Mouse (Mus musculus): Measurements from ENCODE around the gene Ldb1.

Ldb1 gene

GRCm38 (mm10) chr19:46044993-46045695 lies at the start of gene Ldb1:
Gene Ldb1, minus strand, starts transcription at chr19:46045214.
- DNase-seq, result peak; percentile 90 to 91

GRCm38 (mm10) chr19:46094144-46094543 lies 49.1 kb upstream of the Ldb1 start:
- no peak for DNase-seq

- DNase-seq, result no peak
Observed at GRCm38 (mm10) chr19:46091641-46092040, 46.6 kb upstream of the Ldb1 start.

GRCm38 (mm10) chr19:46087871-46088270 lies 42.9 kb upstream of the Ldb1 start:
- DNase-seq, result peak; percentile 28 to 42

DNA sequence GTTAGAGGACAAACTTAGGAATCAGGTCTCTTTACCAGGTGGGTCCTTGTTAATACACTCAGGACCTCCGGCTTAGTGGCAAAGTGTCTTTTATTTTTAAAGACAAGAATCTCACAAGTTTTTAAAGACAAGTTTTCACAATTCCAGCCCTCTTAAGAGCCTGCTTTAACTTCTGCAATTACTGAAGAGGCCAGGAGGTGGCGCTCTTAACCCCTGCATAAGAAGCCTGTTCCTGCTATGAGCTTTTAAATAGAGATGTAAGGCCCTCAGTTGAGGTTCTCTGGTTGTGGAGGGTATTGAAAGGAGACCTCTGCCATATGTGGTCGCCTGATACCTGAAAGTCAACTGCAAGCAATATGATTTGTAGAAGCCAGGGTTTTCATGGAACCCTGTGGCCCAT lies 41.3 kb upstream of the Ldb1 start:
- DNase-seq, result peak; percentile 45 to 68

GRCm38 (mm10) chr19:46085185-46085584 lies 40.2 kb upstream of the Ldb1 start:
- no peak for DNase-seq

DNA sequence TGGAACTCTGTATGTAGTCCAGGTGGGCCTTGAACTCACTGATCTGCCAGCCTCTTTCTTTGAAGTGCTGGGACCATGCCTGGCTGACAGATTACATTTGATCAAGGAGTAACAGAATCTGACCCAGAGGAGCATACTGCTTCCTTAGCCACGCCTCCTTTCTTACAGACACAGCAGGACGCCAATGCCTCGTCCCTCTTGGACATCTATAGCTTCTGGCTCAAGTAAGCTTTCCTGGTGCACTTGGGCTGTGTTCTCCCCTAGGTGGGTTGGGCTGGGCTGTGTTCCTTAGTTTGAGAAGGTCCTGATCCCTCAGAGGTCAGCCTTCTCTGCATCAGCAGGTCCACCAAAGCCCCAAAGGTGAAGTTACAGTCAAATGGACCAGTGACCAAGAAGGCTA lies 33.5 kb upstream of the Ldb1 start:
- no peak for DNase-seq

GRCm38 (mm10) chr19:46075616-46076607 lies 30.9 kb upstream of the Ldb1 start, which contains the start of gene Nolc1:
Gene Nolc1, plus strand, starts transcription at chr19:46075863.
- DNase-seq, result peak; percentile 98 to 99

- no peak for DNase-seq
Observed at GRCm38 (mm10) chr19:46074266-46074665, 29.3 kb upstream of the Ldb1 start.

GRCm38 (mm10) chr19:46073285-46073684 lies 28.3 kb upstream of the Ldb1 start:
- no peak for DNase-seq

DNA sequence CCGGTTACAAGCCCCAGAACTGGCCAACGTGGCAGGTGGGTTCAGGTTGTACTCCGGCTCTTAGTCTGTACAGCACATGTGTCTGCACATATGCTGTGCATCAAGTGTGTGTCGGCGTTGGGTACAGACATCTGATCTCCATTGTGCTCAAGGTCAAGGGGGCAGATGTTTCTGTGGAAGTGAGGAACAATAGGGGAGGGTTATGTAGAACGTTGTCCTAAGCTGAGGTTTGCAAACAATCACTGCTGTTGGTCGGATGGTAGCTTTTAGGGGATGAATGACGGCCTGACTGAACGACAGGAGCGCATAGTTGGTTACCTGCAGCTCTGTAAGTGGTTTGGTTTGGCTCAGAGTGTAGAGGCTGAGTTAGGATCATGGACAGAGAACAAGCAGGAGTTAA lies 23.0 kb upstream of the Ldb1 start:
- DNase-seq, result no peak

GRCm38 (mm10) chr19:46060845-46061244 lies 15.8 kb upstream of the Ldb1 start:
- no peak for DNase-seq

DNA sequence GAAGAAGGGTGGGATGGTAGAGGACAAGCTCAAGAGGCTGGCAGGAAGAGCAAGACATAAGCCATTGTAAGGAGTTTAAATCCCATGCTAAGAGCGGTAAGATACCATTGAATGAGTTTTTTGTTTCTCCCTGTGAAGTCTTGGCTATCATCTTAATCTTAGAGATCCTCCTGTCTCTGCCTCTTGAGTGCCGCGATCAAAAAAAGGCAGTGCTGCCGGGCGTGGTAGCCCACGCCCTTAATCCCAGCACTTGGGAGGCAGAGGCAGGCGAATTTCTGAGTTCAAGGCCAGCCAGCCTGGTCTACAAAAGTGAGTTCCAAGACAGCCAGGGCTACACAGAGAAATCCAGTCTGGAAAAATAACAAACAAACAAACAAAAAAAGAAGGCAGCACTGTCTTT lies 13.5 kb upstream of the Ldb1 start:
- DNase-seq, result no peak

DNA sequence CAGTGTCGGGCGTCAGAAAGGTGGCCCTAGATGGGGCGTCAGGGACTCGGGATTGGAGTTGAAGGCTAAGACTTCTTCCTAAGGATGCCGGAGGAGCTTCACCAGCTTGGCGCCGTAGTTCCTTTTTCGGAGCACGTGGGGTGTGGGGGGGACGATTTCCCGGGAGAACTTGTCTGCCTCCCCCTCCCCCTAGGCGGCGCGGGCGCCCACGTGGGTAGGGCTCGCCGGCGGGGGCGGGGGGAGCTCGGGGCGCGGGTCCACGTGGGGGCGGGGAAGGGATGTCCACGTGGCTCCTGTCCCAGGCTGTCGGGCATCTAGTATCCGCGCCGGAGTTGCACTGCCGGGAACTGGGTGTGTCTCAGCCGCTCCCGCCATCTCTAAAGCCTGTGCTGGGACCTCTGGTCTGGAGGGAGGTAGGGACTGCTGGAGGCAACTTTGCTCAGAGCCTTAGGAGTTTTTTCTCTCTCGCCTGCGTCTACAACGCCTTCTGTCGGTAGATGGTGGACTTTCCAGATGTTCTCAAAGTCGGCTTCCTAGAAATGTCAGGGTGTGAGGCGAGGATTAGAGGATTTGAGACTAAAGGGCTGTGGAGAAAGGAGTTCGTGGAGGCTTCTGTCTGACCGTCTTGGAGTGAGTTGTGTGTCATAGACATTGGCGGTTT lies 12.1 kb upstream of the Ldb1 start:
- peak; percentile 62 to 70 for DNase-seq

GRCm38 (mm10) chr19:46056388-46056946 lies 11.5 kb upstream of the Ldb1 start:
- DNase-seq, result peak; percentile 91 to 96

DNA sequence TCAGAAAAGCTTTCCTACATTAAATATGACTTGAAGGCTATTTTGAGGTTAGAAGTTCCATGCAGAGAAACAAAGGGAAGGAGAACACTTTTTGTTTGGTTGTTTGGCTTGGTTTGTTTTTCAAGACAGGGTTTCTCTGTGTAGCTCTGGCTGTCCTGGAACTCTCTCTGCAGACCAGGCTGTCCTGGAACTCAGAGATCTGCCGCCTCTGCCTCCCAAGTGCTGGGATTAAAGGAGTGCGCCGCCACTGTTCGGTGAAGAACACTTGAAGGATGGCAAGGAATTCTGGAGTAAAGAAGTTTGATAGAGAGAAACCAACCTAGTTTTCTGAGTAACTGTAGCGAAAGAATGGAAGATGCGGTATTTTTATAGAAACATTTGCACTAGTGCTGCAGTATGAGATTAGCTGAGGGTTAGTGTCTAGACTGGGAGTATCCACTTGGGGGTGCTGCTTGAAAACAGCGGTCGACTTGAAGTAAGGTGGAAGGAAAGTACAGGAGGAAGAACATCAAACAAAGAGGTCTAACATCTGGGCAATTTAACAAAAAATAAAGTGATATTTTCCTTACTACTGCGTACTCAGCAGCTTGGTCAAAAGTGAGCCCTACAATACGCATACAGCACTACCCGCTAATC lies 10.9 kb upstream of the Ldb1 start:
- no peak for DNase-seq

GRCm38 (mm10) chr19:46050462-46050861 lies 5.4 kb upstream of the Ldb1 start:
- DNase-seq, result no peak

DNA sequence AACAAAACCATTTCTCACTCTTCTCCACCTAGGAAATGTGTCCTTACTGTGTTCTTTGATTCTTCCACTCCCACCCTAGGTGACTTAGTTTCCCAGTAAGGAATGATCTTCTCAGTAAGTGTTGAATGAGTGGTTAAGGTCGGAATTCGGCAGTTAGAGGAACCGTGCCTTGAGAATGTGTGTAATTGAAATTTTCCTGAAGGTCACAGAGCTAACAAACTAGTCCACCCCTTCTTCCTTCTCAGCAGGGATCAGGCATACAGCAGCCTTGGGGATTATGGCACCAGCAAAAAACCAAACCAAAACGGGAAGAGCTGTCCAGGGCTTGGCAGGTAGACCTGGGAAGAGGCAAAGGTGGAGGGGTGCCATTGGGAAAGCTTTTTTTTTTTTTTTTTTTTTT lies 4.1 kb upstream of the Ldb1 start:
- DNase-seq, result no peak

DNA sequence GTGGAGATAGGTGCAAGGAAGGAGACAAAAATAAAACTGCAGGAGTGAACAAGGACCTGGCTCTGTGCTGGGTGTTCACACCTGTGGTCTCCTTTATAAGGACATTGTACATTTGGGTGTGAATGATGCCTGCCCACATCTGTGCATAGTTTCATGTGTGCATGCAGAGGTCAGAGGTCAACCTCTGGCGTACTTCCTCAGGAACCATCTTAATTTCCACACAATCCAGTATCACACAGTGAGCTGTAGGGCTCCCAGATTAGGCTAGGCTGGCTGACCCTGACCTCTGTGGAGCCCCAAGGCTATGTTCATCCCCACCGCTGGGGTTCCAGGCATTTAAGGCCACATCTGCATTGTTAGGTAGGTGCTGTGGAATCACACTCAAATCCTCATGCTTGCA lies 2.4 kb upstream of the Ldb1 start:
- DNase-seq, result no peak

GRCm38 (mm10) chr19:46046621-46047025 lies 1.6 kb upstream of the Ldb1 start:
- DNase-seq, result no peak

GRCm38 (mm10) chr19:46045696-46046311 lies 790 bp upstream of the Ldb1 start:
- peak; percentile 54 to 55 for DNase-seq

Measured in cerebellum, adult 18-20 months (tissue).